Mouse (Mus musculus) olfactory bulb, adult 2 months (tissue): ENCODE measurements at regions not wholly inside any gene's neighbourhood (a gene's known extent, or its start where the extent isn't known, plus 50 kb on each side); places are given as distances from the start of the nearest gene placed in this dataset.

ENCODE experiments used
- CTCF ChIP-seq: fragments of 200-500 bp; IDR thresholded peaks from 2 replicates; pipeline ENCODE4 v1.5.1; 2012; ENCODE audit warnings: low read depth, mild to moderate bottlenecking, low read length, moderate library complexity; ENCODE audit not compliant: insufficient read depth
- POLR2A ChIP-seq: fragments of 200-500 bp; IDR thresholded peaks from 2 replicates; pipeline ENCODE4 v1.6.1; 2012; ENCODE audit warnings: mild to moderate bottlenecking, low read depth, low read length, moderate library complexity; ENCODE audit not compliant: insufficient read depth

- TF ChIP-seq POLR2A: no peak
- no peak for TF ChIP-seq CTCF
These were observed 121.6 kb downstream of the Mn1 start for GRCm38 (mm10) chr5:111538560-111539450.
